Mouse (Mus musculus) splenic B cell, adult 2 months (primary cell): ENCODE results near the gene Bik.

Source experiments
- DNase-seq: peaks from one replicate; pipeline ENCODE4 v3.0.0-alpha.2; 2011; ENCODE audit warnings: low read depth, low spot score
- H3K27me3 ChIP-seq: 2 replicates; pipeline ENCODE4 v1.6.1; 2012; ENCODE audit warnings: mild to moderate bottlenecking, low read length, moderate library complexity, mixed read lengths; ENCODE audit not compliant: control insufficient read depth, poor library complexity, insufficient read depth, severe bottlenecking
- H3K36me3 ChIP-seq: 2 replicates; pipeline ENCODE4 v1.6.1; 2012; ENCODE audit warnings: mild to moderate bottlenecking, low read length, moderate library complexity, mixed read lengths; ENCODE audit not compliant: control insufficient read depth, poor library complexity, insufficient read depth, severe bottlenecking

Bik gene

DNA sequence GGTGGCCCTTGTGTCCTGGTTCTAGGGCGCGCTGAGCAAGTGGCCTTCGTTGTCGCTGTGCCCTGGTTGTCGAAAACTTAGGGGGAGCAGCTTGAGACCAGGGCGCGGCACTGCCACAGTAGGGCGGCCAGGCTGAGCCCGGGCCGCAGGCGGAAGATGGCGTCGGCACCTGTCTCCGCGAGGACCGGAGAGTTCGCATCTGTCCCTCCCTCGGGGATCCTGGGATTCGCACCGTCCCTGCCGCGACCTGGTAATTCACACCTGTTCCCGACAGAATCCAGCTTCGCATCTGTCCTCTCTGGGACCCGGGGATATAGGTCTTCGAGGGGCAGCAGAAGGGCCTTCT lies 403 bp downstream of the Bik start:
- no peaks in the 10 kb centered on the region for H3K36me3 ChIP-seq
- peaks cover 2% of the 10 kb centered on the region; the same call in 1 of the 2 replicates for H3K27me3 ChIP-seq
- DNase-seq = no peak

DNA sequence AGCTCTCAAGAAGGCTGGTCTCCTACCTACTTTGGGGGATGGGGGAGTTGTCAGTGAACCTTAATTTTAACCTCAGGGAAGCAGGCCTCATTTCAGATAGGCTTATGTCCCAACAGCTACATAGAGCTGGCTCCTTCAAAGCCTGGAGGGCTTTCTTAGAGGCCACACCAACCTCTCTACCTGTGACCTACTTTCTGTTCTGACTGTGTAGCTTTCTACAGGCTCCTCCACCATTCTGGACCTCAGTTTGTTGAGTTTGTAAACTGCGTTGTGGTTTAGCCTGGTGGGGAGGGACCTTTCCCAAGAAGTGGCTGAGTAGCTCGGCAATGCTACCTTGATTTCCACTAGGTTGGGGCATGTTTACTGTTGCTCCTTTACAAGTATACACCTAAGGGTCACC lies 1.1 kb downstream of the Bik start:
- Histone ChIP-seq H3K36me3 (no peaks in the 10 kb centered on the region), H3K27me3 (peaks cover 2% of the 10 kb centered on the region; the same call in 1 of the 2 replicates)
- no peak for DNase-seq

DNA sequence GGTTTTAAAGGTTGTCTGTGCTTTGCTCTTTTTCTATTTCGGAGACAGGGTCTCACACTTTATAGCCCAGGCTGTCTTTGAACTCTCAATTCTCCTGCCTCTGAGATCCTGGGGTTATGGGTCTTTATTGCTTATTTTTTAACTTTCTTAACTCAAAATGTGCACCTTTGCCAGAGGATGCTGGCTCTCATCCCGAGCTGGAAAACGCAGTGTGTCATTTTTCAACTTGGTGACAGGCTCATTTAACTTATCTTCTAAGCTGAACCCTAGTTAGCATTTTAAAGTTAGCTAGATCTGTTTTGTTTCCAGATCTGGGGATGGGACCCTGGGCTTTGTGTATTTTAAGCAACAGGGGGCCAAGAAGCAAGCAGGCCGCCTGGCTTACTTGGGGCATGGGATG lies 2.2 kb downstream of the Bik start:
- no peaks in the 10 kb centered on the region for H3K36me3 ChIP-seq
- H3K27me3 ChIP-seq = peaks cover 2% of the 10 kb centered on the region; the same call in 1 of the 2 replicates
- no peak for DNase-seq

DNA sequence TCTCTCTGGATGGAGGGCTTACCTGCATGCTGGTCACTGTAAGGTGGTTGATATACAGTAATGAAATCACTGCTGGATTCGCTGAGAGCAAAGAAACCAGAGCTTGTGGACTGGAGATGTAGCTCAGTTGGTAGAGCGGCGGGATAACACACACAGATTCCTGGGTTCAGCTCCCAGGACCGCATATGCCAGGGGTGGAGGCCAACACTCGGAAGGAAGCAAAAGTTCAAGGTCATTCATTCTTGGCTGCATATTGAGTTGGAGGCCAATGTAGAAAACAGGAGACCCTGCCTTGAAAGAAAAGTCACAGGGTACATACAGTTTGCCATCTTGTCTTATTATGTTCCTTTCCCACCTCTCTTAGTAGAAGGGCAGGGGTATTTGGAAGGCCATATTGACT lies 3.1 kb downstream of the Bik start:
- Histone ChIP-seq H3K36me3 (no peaks in the 10 kb centered on the region), H3K27me3 (peaks cover 2% of the 10 kb centered on the region; the same call in 1 of the 2 replicates)
- no peak for DNase-seq

DNA sequence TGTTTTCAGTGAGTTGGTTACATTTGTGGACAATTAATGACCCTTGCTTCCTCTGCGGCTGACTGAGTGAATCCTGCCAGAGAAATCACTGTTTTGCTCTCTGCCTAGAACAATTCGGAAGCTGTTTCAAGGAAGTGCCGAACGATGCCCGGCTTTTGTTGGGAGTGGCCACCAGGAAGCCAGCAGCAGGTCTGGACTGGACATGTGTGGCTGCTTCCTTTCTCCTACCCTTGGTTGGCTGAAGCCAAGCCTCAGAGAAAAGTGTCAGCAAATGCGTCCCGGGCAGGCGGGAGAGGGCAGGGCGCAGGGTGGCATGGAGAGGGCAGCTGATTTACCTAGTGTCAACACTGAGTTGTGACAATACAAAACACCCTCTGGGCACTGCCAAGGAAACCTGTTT lies 3.6 kb downstream of the Bik start:
- Histone ChIP-seq H3K27me3 (peaks cover 2% of the 10 kb centered on the region; the same call in 1 of the 2 replicates), H3K36me3 (no peaks in the 10 kb centered on the region)
- DNase-seq = no peak

DNA sequence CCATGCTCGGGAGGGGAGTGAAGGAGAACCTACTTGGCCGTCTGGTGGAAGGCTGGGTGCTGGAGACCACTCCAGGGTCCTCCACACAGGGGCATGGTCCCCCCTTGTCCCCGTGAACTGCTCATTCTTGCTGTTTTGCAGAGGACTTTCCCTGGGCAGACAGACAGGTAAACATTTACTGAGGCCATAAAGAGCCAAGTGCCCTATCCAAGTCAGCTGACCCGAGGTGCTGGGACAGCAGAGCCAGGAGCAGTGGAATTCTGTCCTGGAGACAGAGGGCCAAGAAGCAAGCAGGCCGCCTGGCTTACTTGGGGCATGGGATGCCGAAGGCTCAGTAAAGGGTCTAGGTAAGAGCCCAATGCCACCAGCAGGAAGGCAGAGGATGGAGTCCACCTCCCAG lies 4.0 kb downstream of the Bik start:
- no peak for DNase-seq
- Histone ChIP-seq H3K36me3 (no peaks in the 10 kb centered on the region), H3K27me3 (peaks cover 2% of the 10 kb centered on the region; the same call in 1 of the 2 replicates)

DNA sequence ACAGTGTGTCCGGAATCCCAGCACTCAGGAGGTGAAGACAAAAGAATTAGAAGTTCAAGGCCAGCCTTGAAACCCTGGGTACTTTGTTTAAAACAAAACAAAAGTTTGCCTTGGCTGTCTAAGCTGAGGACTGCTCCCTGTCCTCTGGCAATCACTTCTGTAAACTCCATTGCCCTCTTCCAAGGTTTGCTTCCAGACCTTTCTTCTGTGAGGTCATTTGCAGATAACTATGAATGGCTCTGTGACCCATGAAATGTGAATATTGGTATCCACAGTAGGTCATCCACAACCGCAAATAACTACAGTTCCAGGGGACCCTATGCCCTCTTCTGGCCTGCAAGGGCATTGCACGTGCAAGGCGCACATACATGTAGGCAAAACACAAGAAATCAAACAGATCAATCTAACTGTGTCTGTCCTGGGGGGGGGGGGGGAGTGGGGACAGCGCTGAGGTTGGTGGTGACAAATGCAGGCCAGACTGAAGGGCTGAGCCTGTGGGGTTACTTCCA lies 5.4 kb downstream of the Bik start:
- no peaks in the 10 kb centered on the region for H3K27me3 ChIP-seq
- no peaks in the 10 kb centered on the region for H3K36me3 ChIP-seq
- DNase-seq = no peak

DNA sequence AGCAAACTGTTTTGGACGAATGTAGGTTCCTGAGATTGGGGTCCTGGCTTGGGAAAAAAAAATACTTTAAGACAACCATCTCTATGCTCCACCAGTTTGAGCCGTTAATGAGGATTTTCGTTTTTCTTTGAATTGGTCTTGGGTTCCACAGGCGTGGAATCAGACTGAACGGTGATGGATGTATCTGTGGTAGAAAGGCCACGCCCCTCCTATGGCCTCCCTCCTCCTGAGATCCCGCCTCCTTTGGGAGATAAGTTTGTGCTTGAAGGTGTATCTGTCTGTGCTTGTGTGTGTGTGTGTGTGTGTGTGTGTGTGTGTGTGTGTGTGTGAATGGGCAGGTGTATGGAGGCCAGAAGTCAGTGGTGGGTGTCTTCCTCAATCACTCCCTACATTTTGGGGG lies 5.9 kb downstream of the Bik start:
- H3K27me3 ChIP-seq = no peaks in the 10 kb centered on the region

DNA sequence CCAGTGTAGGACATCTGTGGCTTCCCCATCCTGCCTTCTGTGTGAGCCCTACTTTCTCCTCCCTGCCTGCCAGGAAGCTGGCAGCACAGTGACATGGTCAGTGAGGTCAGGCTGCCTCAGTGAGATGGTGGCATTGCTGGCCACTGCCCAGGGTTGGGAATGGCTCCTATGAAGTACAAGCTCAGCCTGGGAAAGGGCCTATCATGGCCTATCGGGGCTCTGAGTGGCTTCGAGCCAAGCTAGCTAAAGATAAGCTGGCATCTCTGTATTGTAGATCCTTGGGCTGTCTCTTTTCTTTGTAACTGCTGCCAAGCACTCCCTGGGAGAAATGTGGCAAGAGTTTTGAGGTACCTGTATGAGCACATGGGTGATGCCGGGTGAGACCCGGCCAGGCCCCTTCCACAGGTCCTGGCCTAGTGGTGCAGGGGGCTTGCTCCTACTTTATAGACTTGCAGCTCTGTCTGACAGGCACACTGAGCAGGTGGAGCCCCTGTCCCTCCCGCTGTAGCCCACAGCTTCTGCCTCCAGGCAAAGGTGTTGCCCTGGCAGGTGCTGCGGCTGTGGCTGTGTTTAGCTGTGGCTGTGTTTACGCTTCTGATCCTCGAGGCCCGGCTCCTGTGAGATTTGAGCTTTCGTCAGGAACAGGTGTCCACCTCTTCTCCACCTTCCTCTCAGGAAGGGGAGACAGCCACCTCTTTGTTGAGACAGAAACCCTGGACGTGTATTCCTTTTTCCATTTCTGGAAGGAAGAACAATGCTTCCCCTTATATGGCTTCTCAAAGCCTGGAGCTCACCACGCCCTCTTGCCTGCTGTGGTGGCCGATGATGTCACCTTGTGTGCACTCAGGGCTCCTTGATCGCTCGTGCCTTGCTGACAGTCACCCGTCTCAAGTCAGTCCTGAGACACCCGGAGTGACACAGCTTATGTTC lies 8.6 kb downstream of the Bik start:
- Histone ChIP-seq H3K27me3 (no peaks in the 10 kb centered on the region), H3K36me3 (no peaks in the 10 kb centered on the region)
- no peak for DNase-seq

More for the DNA sequence above, 5.9 kb downstream of the Bik start:
- no peak for DNase-seq
- H3K36me3 ChIP-seq = no peaks in the 10 kb centered on the region

DNA sequence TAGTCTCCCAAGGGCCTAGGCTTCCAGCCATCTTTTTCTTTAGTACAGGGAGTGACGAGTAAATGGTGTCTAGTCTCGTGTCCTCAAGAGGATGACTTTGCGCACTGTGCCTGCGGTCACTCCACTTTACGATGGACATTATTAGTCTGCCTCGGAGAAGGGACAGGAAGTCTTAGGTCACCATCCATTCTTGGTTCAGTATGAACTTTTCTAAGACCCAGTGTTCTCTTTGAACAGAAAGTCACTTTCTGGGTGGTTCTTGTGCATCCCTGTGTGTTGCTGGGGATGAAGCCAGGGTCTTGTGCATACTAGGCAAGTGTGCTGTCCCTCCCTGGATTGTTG lies 9.2 kb downstream of the Bik start:
- H3K27me3 ChIP-seq = no peaks in the 10 kb centered on the region
- no peaks in the 10 kb centered on the region for H3K36me3 ChIP-seq
- DNase-seq = no peak

DNA sequence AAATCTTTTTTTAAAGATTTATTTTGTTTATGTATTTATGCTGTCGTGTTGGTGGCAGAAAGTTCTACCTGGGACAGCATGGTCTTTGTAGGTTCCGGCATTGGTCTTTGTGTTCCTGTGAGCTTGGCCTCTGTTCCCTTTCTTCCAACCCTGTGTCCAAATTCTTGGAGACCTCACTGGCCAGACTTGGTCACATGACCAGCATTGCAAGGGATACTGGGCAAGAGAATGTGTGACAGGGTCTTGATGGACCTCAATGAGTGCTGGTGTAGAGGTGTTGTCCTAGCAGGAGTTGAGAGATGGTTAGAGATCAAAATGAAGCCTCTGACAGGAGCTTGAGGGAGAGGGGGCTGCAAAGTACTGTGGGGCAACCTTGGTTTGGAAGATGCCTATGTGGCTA lies 12.2 kb downstream of the Bik start:
- no peaks in the 10 kb centered on the region for H3K27me3 ChIP-seq
- DNase-seq = no peak
- H3K36me3 ChIP-seq = no peaks in the 10 kb centered on the region

DNA sequence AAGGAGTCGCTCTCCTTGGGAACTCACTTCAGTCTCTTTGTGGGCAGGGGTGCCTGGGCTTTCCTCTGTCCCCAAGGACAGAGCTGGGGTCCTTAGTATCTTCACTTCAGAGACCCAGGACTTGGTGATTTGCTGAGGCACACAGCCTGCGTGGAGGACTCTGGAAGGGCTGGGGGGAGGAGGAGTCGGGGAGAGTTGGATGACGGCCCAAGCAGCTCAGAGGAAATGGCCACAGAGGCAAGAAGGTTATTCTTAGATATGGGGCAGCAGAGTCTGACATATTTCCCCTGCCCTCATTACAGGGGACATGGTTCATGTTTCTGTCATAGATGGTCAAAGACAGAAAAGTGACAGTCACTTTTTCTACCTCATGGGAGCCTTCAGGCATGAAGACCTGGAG lies 13.2 kb downstream of the Bik start:
- Histone ChIP-seq H3K27me3 (no peaks in the 10 kb centered on the region), H3K36me3 (no peaks in the 10 kb centered on the region)
- DNase-seq = no peak

DNA sequence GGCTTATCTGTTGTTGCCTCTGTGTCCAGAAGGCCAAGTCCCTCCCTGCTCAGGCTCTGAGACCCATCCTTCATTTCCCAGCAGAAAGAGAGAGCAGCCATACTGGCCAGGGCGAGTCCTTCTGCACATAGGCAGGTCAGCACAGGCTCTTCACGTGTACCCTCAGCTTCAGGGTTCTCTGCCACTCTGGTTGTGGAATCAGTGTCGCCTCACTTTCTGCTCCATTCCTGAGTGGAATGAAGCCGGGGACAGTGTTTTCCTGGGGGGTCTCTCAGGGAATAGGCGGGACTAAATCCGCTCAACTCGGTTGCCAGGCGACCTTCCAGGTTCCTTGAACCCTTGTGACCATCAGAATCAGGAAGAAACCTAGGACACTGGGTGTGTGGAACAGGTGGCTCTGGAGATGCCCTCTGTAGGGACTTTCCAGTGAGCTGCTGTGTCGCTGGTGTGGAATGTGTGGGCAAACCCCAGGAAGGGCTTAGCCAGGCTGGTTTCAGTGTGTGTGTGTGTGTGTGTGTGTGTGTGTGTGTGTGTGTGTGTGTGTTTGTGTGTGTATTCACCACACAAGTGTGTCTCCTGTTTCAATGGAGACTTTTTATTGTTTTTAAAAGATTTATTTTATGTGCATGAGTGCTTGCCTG lies 15.1 kb downstream of the Bik start:
- H3K27me3 ChIP-seq = no peaks in the 10 kb centered on the region
- no peaks in the 10 kb centered on the region for H3K36me3 ChIP-seq
- DNase-seq = no peak

DNA sequence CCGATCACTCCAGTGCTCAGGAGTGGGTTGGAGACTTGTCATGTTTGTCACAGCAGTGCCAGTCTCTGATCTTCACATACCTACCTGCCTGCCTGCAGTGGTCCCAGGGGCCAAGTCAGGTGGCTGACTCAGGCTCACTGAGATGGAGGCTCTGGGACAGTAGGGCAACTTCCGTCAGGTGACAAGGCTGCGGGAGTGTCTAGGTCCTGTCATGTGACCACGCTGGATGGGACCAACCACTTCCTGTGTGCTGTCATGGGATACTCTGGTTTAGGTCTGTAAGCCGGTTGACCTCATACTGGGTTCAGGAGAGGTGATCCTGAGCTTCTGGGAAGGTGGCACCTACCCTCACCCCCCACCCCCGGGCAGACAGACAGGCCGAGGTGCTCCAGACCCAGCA lies 19.4 kb downstream of the Bik start:
- Histone ChIP-seq H3K36me3 (peaks cover 2% of the 10 kb centered on the region; the same call in 1 of the 2 replicates), H3K27me3 (no peaks in the 10 kb centered on the region)
- DNase-seq = no peak

DNA sequence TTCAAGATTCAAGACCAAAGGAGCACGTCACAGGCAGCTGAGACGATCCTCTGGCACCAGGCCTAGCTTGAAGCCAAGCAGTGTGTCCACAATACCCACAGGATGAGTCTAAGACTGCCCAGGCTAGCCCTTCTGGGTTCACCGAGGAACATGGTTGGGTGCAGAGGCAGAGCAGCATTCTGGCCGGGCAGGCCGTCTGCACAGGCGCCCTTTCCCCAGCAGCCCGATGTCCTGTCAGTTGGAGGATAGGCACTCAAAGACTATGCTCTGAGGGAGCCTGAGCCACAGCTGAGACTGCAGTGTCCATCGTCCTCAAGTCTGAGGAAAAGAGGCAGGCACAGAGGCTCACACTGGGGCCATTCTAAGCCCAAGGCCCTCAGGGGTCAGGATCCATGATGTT lies 20.5 kb downstream of the Bik start:
- DNase-seq = no peak
- Histone ChIP-seq H3K36me3 (peaks cover 2% of the 10 kb centered on the region; the same call in 1 of the 2 replicates), H3K27me3 (no peaks in the 10 kb centered on the region)
